Mouse (Mus musculus): Measurements from ENCODE around the gene Eif3f. TPM values are rescaled to one million over a fixed set of nuclear protein-coding genes. Genes with fewer than 3 reads are reported as not detected.
A peak's percentile ranks its signal among the peaks of the same experiment; 100 is the strongest.

The Eif3f gene
- 76.7 and 85.0 TPM in 2 replicates for polyA plus RNA-seq (2015; fragmentation: Nextera tagmentation; extraction: Ambion mirVana)

- peak within 1 kb of the TSS; percentile 79 for H3K27ac ChIP-seq
- no peaks in the 10 kb centered on the region for H3K9me3 ChIP-seq
- peaks cover 16% of the 10 kb centered on the region for H3K36me3 ChIP-seq
- ATAC-seq, result peak; percentile 99
- H3K4me3 ChIP-seq (replicated peaks), result peak within 1 kb of the TSS; percentile 100
- WGBS, result 2% methylated on average over 50 of the region's 50 CpGs
- peak within 1 kb of the TSS; percentile 74 for H3K4me2 ChIP-seq (replicated peaks)
- no peaks in the 10 kb centered on the region for H3K27me3 ChIP-seq (replicated peaks)
- H3K4me1 ChIP-seq (replicated peaks), result peaks cover 8% of the 10 kb centered on the region
- peak within 1 kb of the TSS; percentile 97 for H3K9ac ChIP-seq
Measured at GRCm38 (mm10) chr7:108933794-108934731, at the start of gene Eif3f. Gene Eif3f, plus strand, starts transcription at chr7:108934417.

- no peak within 1 kb of the TSS for H3K4me2 ChIP-seq (replicated peaks)
- no peak within 1 kb of the TSS for H3K9ac ChIP-seq
- H3K27me3 ChIP-seq (replicated peaks), result no peaks in the 10 kb centered on the region
- no peak for ATAC-seq
- H3K9me3 ChIP-seq, result no peaks in the 10 kb centered on the region
- no peaks in the 10 kb centered on the region for H3K4me1 ChIP-seq (replicated peaks)
- no peak within 1 kb of the TSS for H3K4me3 ChIP-seq (replicated peaks)
- no peaks in the 10 kb centered on the region for H3K36me3 ChIP-seq
- 76% methylated on average over 4 of the region's 4 CpGs for WGBS
- no peak within 1 kb of the TSS for H3K27ac ChIP-seq
Measured at GRCm38 (mm10) chr7:108884906-108885305, 49.3 kb upstream of the Eif3f start, which contains the start of gene Olfr518. Gene Olfr518, minus strand, starts transcription at chr7:108885006.

- Histone ChIP-seq H3K4me3 (replicated peaks) (no peak within 1 kb of the TSS), H3K4me2 (replicated peaks) (no peak within 1 kb of the TSS), H3K9me3 (no peaks in the 10 kb centered on the region), H3K27me3 (replicated peaks) (no peaks in the 10 kb centered on the region), H3K36me3 (no peaks in the 10 kb centered on the region), H3K9ac (no peak within 1 kb of the TSS), H3K27ac (no peak within 1 kb of the TSS), H3K4me1 (replicated peaks) (no peaks in the 10 kb centered on the region)
- 80% methylated on average over 5 of the region's 5 CpGs for WGBS
- ATAC-seq, result no peak
Measured at GRCm38 (mm10) chr7:108894320-108894719, 39.9 kb upstream of the Eif3f start, which contains the start of gene Olfr519. Gene Olfr519, minus strand, starts transcription at chr7:108894420.

GRCm38 (mm10) chr7:108903969-108904368 lies 30.2 kb upstream of the Eif3f start:
- no peak for ATAC-seq
- Histone ChIP-seq H3K27ac (no peak overlapping the region), H3K9ac (no peak overlapping the region), H3K4me1 (replicated peaks) (no peaks in the 10 kb centered on the region), H3K4me3 (replicated peaks) (no peak overlapping the region), H3K9me3 (no peaks in the 10 kb centered on the region), H3K27me3 (replicated peaks) (no peaks in the 10 kb centered on the region), H3K36me3 (no peaks in the 10 kb centered on the region), H3K4me2 (replicated peaks) (no peak overlapping the region)
- WGBS, result 82% methylated on average over 2 of the region's 2 CpGs

- no peaks in the 10 kb centered on the region for H3K36me3 ChIP-seq
- no peak for ATAC-seq
Measured at GRCm38 (mm10) chr7:108927043-108927442, 7.2 kb upstream of the Eif3f start.

GRCm38 (mm10) chr7:108928280-108929188 lies 5.7 kb upstream of the Eif3f start:
- Histone ChIP-seq H3K4me3 (replicated peaks) (no peak overlapping the region), H3K27ac (no peak overlapping the region), H3K9ac (no peak overlapping the region), H3K4me1 (replicated peaks) (no peaks in the 10 kb centered on the region), H3K4me2 (replicated peaks) (no peak overlapping the region), H3K27me3 (replicated peaks) (no peaks in the 10 kb centered on the region), H3K9me3 (no peaks in the 10 kb centered on the region), H3K36me3 (no peaks in the 10 kb centered on the region)
- 72% methylated on average over 11 of the region's 11 CpGs for WGBS
- no peak for ATAC-seq

More at GRCm38 (mm10) chr7:108927043-108927442, 7.2 kb upstream of the Eif3f start:
- no peaks in the 10 kb centered on the region for H3K4me1 ChIP-seq (replicated peaks)
- no peaks in the 10 kb centered on the region for H3K27me3 ChIP-seq (replicated peaks)
- 67% methylated on average over 4 of the region's 4 CpGs for WGBS
- no peak overlapping the region for H3K9ac ChIP-seq
- H3K4me2 ChIP-seq (replicated peaks), result no peak overlapping the region
- no peaks in the 10 kb centered on the region for H3K9me3 ChIP-seq
- H3K4me3 ChIP-seq (replicated peaks), result no peak overlapping the region
- no peak overlapping the region for H3K27ac ChIP-seq

- no peaks in the 10 kb centered on the region for H3K27me3 ChIP-seq (replicated peaks)
- no peaks in the 10 kb centered on the region for H3K9me3 ChIP-seq
- no peaks in the 10 kb centered on the region for H3K36me3 ChIP-seq
- 69% methylated on average over 6 of the region's 6 CpGs for WGBS
- no peak within 1 kb of the TSS for H3K9ac ChIP-seq
- H3K4me1 ChIP-seq (replicated peaks), result no peaks in the 10 kb centered on the region
- no peak within 1 kb of the TSS for H3K4me3 ChIP-seq (replicated peaks)
- no peak within 1 kb of the TSS for H3K27ac ChIP-seq
- ATAC-seq, result no peak
- H3K4me2 ChIP-seq (replicated peaks), result no peak within 1 kb of the TSS
Measured at GRCm38 (mm10) chr7:108929726-108930393, 4.4 kb upstream of the Eif3f start, which contains the start of gene Nlrp10. Gene Nlrp10, minus strand, starts transcription at chr7:108930178.

GRCm38 (mm10) chr7:108934836-108935235 lies 619 bp downstream of the Eif3f start:
- 0 out of 2 replicates have a peak, but pooled peaks have one; percentile 8 for ATAC-seq
- Histone ChIP-seq H3K9ac (peak overlapping the region; percentile 97), H3K4me1 (replicated peaks) (peaks cover 8% of the 10 kb centered on the region), H3K4me2 (replicated peaks) (peak overlapping the region; percentile 74), H3K4me3 (replicated peaks) (peak overlapping the region; percentile 100), H3K27ac (no peak overlapping the region), H3K36me3 (peaks cover 23% of the 10 kb centered on the region), H3K27me3 (replicated peaks) (no peaks in the 10 kb centered on the region), H3K9me3 (no peaks in the 10 kb centered on the region)
- 3% methylated on average over 8 of the region's 8 CpGs for WGBS

- H3K36me3 ChIP-seq, result peaks cover 29% of the 10 kb centered on the region
- WGBS, result 79% methylated on average over 7 of the region's 7 CpGs
- H3K4me1 ChIP-seq (replicated peaks), result peaks cover 8% of the 10 kb centered on the region
- H3K4me3 ChIP-seq (replicated peaks), result peak overlapping the region; percentile 100
- no peaks in the 10 kb centered on the region for H3K27me3 ChIP-seq (replicated peaks)
- H3K4me2 ChIP-seq (replicated peaks), result peak overlapping the region; percentile 74
- H3K27ac ChIP-seq, result no peak overlapping the region
- peak overlapping the region; percentile 97; the same call in 1 of the 2 replicates for H3K9ac ChIP-seq
- ATAC-seq, result no peak
- H3K9me3 ChIP-seq, result no peaks in the 10 kb centered on the region
Measured at GRCm38 (mm10) chr7:108935411-108935810, 1.2 kb downstream of the Eif3f start.

- WGBS, result 97% methylated on average over 4 of the region's 4 CpGs
- no peak overlapping the region for H3K4me3 ChIP-seq (replicated peaks)
- H3K4me1 ChIP-seq (replicated peaks), result peaks cover 8% of the 10 kb centered on the region
- no peak overlapping the region for H3K27ac ChIP-seq
- no peak for ATAC-seq
- H3K27me3 ChIP-seq (replicated peaks), result no peaks in the 10 kb centered on the region
- no peak overlapping the region for H3K9ac ChIP-seq
- H3K9me3 ChIP-seq, result no peaks in the 10 kb centered on the region
- no peak overlapping the region for H3K4me2 ChIP-seq (replicated peaks)
- H3K36me3 ChIP-seq, result peaks cover 38% of the 10 kb centered on the region
Measured at GRCm38 (mm10) chr7:108936591-108936990, 2.4 kb downstream of the Eif3f start.

GRCm38 (mm10) chr7:108941466-108941865 lies 7.2 kb downstream of the Eif3f start:
- H3K9ac ChIP-seq, result no peak overlapping the region
- 90% methylated on average over 9 of the region's 9 CpGs for WGBS
- H3K4me1 ChIP-seq (replicated peaks), result no peaks in the 10 kb centered on the region
- no peak overlapping the region for H3K27ac ChIP-seq
- no peak overlapping the region for H3K4me3 ChIP-seq (replicated peaks)
- H3K9me3 ChIP-seq, result no peaks in the 10 kb centered on the region
- no peaks in the 10 kb centered on the region for H3K27me3 ChIP-seq (replicated peaks)
- no peak for ATAC-seq
- no peak overlapping the region for H3K4me2 ChIP-seq (replicated peaks)
- H3K36me3 ChIP-seq, result peaks cover 56% of the 10 kb centered on the region

All from intestine, embryonic 15.5 days (tissue).